ENCODE assay signal across 11 mouse cellular contexts in the genomic region with DNA sequence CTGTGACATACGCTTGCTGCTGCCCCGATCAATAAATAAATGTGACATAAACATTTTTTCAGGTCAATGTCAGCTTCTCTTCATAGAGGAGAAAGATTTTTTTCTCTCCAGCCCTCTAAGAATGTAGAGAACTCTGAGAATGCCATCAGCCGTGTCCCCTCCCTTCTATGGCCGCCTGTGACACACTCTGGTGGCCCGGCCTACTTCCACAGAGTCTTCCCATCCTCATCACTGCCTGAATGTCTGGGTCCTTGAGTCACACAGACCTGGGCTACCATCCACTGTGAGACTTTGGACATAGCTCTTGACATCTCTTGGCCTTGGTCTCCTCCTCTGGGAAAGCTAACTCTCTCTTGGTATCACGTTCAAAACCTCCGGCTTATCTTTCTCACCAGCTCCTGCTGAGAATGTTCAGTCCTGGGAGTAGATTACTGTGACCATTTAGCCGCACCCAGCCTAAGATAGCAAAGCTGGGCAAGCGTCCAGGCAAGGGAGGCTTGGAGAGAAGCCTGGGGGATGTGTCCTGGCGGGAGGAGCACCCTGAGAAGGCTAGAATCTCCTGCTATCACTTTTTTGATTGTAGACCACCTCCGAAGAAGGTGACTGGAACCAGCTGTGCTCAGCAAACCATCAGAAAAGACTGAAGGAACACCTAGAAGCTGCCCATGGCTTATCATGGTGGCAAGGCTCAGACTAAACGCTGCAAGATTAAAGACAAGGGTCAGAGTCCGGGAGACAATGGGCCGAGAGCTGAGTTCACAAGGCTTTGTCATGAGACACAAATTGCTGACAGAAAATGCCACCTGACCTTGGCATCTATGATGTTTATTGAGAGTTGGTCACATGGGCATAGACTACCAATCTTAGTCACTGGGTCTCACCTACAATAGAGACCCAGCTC. TPM values are rescaled to one million over a fixed set of nuclear protein-coding genes. Genes with fewer than 3 reads are reported as not detected.
DNase-seq lines count a peak whose midpoint lies in the region; ATAC-seq and TF ChIP-seq lines count a peak whose summit lies in the region.
"Had no signal": no experiment of that assay in that cellular context is flagged by ENCODE, and none has a peak within 500 bp of the region (broad histone marks: within the 10 kb centered on the region; RNA-seq: fewer than 3 reads in every experiment).

No protein-coding gene starts in this region.

- TF ChIP-seq CTCF in lung, postnatal 0 days (IDR thresholded peaks at IDR 0.05) = no peak

- no peaks in the 10 kb centered on the region for H3K9me3 ChIP-seq in heart, embryonic 16.5 days (replicated peaks; ENCODE audit: control insufficient read depth, low read length)
- H3K9me3 ChIP-seq in lung, postnatal 0 days (ENCODE audit: low read length) = no peaks in the 10 kb centered on the region
- no peaks in the 10 kb centered on the region for H3K9me3 ChIP-seq in limb, embryonic 10.5 days (replicated peaks)
- H3K9me3 ChIP-seq: embryonic facial prominence, embryonic 13.5 days; hindbrain, embryonic 12.5 days had no signal

- peak overlapping the region; percentile 58 for H3K9ac ChIP-seq in heart, embryonic 16.5 days (ENCODE audit: low read length)
- no peak overlapping the region for H3K9ac ChIP-seq in lung, postnatal 0 days (replicated peaks; ENCODE audit: low read depth)
- H3K9ac ChIP-seq: embryonic facial prominence, embryonic 13.5 days; hindbrain, embryonic 12.5 days had no signal

- peak overlapping the region; percentile 23 for H3K4me2 ChIP-seq in heart, embryonic 16.5 days (ENCODE audit: low read depth, low read length)
- no peak overlapping the region for H3K4me2 ChIP-seq in lung, postnatal 0 days (replicated peaks; ENCODE audit: low read depth, low read length)
- H3K4me2 ChIP-seq: embryonic facial prominence, embryonic 13.5 days; hindbrain, embryonic 12.5 days had no signal

- ATAC-seq in heart, embryonic 16.5 days (replicated peaks; ENCODE audit: extremely low read depth, insufficient read depth, low FRiP score) = peak; percentile 81
- ATAC-seq in lung, postnatal 0 days = peak; percentile 56

- peak overlapping the region; percentile 89 for H3K27ac ChIP-seq in heart, embryonic 16.5 days (ENCODE audit: low read length)
- H3K27ac ChIP-seq in lung, postnatal 0 days (ENCODE audit: low read length) = peak overlapping the region; percentile 68; the same call in 1 of the 2 replicates
- H3K27ac ChIP-seq in limb, embryonic 10.5 days = no peak overlapping the region
- H3K27ac ChIP-seq: embryonic facial prominence, embryonic 13.5 days; hindbrain, embryonic 12.5 days had no signal

- H3K4me1 ChIP-seq in heart, embryonic 16.5 days (ENCODE audit: control insufficient read depth, insufficient read depth, low read length) = peaks cover 30% of the 10 kb centered on the region
- H3K4me1 ChIP-seq in lung, postnatal 0 days (ENCODE audit: insufficient read depth, low read depth, low read length) = 0 out of 2 replicates have a peak, but pooled peaks cover 4% of the 10 kb centered on the region
- H3K4me1 ChIP-seq in limb, embryonic 10.5 days = peaks cover 11% of the 10 kb centered on the region

- peak; percentile 61 for DNase-seq in urinary bladder, postnatal 14 days (ENCODE audit: low spot score)
- DNase-seq in urinary bladder, adult 2 months (ENCODE audit: low spot score) = no peak
- peak; percentile 41 for DNase-seq in lung, postnatal 0 days (ENCODE audit: low spot score)
- DNase-seq in urinary bladder, postnatal 36 days (ENCODE audit: low spot score in 2 of 2) = peak; percentile 36 to 55
- no peak for DNase-seq in thymus, postnatal 14 days
- DNase-seq in limb, embryonic 10.5 days (ENCODE audit: low spot score) = no peak
- DNase-seq in right cerebral cortex, postnatal 10 days (ENCODE audit: low spot score in 2 of 2) = no peak
- DNase-seq: left cerebral cortex, postnatal 4 days had no signal

- H3K4me3 ChIP-seq in heart, embryonic 16.5 days (ENCODE audit: low read length) = no peak overlapping the region
- H3K4me3 ChIP-seq in lung, postnatal 0 days (ENCODE audit: low read depth, low read length) = no peak overlapping the region
- no peak overlapping the region for H3K4me3 ChIP-seq in limb, embryonic 10.5 days
- H3K4me3 ChIP-seq: embryonic facial prominence, embryonic 13.5 days; hindbrain, embryonic 12.5 days had no signal

- no peaks in the 10 kb centered on the region for H3K36me3 ChIP-seq in heart, embryonic 16.5 days (ENCODE audit: control insufficient read depth, insufficient read depth)
- no peaks in the 10 kb centered on the region for H3K36me3 ChIP-seq in lung, postnatal 0 days (ENCODE audit: insufficient read depth, low read length)
- no peaks in the 10 kb centered on the region for H3K36me3 ChIP-seq in limb, embryonic 10.5 days
- H3K36me3 ChIP-seq: embryonic facial prominence, embryonic 13.5 days; hindbrain, embryonic 12.5 days had no signal

- 28% methylated on average over 14 of the region's 14 CpGs for WGBS in heart, embryonic 16.5 days
- 43% methylated on average over 14 of the region's 14 CpGs for whole genome bisulfite sequencing in lung, postnatal 0 days
- 87% methylated on average over 14 of the region's 14 CpGs for WGBS in limb, embryonic 10.5 days

- peak; percentile 42; the same call in 1 of the 2 replicates for TF ChIP-seq EP300 in lung, postnatal 0 days (IDR thresholded peaks at IDR 0.05)

- no peaks in the 10 kb centered on the region for H3K27me3 ChIP-seq in heart, embryonic 16.5 days (ENCODE audit: control insufficient read depth, insufficient read depth, low read length)
- H3K27me3 ChIP-seq in lung, postnatal 0 days (replicated peaks; ENCODE audit: insufficient read depth, low read length) = no peaks in the 10 kb centered on the region
- H3K27me3 ChIP-seq in limb, embryonic 10.5 days (ENCODE audit: low read depth, poor library complexity, severe bottlenecking) = peaks cover 6% of the 10 kb centered on the region; the same call in 1 of the 2 replicates
- H3K27me3 ChIP-seq: embryonic facial prominence, embryonic 13.5 days had no signal

RNA-seq across cellular contexts. Expression of a gene that starts 3.9 kb away (rescaled TPM):
- polyA plus RNA-seq in urinary bladder, adult 2 months (2012; rRNA removed) = 0.18 and 0.19 TPM in 2 replicates
- 0.12 and 0.56 TPM in 2 replicates for polyA plus RNA-seq in heart, embryonic 16.5 days (2015; fragmentation: Nextera tagmentation; extraction: Ambion mirVana)
- polyA plus RNA-seq in lung, postnatal 0 days (2015; fragmentation: Nextera tagmentation; extraction: Ambion mirVana) = 0.18 TPM in 1 of 2 replicates, not detected in the other
- polyA plus RNA-seq in limb, embryonic 10.5 days (2016; fragmentation: Nextera tagmentation; extraction: Ambion mirVana) = not detected in 2 replicates
- polyA plus RNA-seq: embryonic facial prominence, embryonic 13.5 days; hindbrain, embryonic 12.5 days had no signal

RNA-seq across cellular contexts. Expression of a gene that starts 21.3 kb away (rescaled TPM):
- 167 and 172 TPM in 2 replicates for polyA plus RNA-seq in urinary bladder, adult 2 months (2012; rRNA removed)
- polyA plus RNA-seq in heart, embryonic 16.5 days (2015; fragmentation: Nextera tagmentation; extraction: Ambion mirVana) = 237 and 248 TPM in 2 replicates
- polyA plus RNA-seq in lung, postnatal 0 days (2015; fragmentation: Nextera tagmentation; extraction: Ambion mirVana) = 137 and 150 TPM in 2 replicates
- polyA plus RNA-seq in limb, embryonic 10.5 days (2016; fragmentation: Nextera tagmentation; extraction: Ambion mirVana) = 373 and 383 TPM in 2 replicates

RNA-seq across cellular contexts. Expression of a gene that starts 36.0 kb away (rescaled TPM):
- not detected in 2 replicates for polyA plus RNA-seq in urinary bladder, adult 2 months (2012; rRNA removed)
- 7,978 and 9,755 TPM in 2 replicates for polyA plus RNA-seq in heart, embryonic 16.5 days (2015; fragmentation: Nextera tagmentation; extraction: Ambion mirVana)
- polyA plus RNA-seq in lung, postnatal 0 days (2015; fragmentation: Nextera tagmentation; extraction: Ambion mirVana) = 2.8 and 3.5 TPM in 2 replicates
- polyA plus RNA-seq in limb, embryonic 10.5 days (2016; fragmentation: Nextera tagmentation; extraction: Ambion mirVana) = 3.1 TPM in 2 replicates
- polyA plus RNA-seq: embryonic facial prominence, embryonic 13.5 days had no signal

Comparison
In these comparisons a context has a peak if more than half of its experiments do, and no peak if none do; other contexts are left out.
1. DNase-seq: peak in urinary bladder, postnatal 14 days (single experiment), lung, postnatal 0 days (single experiment) and urinary bladder, postnatal 36 days (2 of 2); none in urinary bladder, adult 2 months (single experiment), thymus, postnatal 14 days (single experiment), limb, embryonic 10.5 days (single experiment) and right cerebral cortex, postnatal 10 days (0 of 2).
2. RNA of a gene that starts 36.0 kb away (polyA plus RNA-seq): 7,978 to 9,755 TPM in heart, embryonic 16.5 days; 3.1 TPM in limb, embryonic 10.5 days, 2.8 to 3.5 TPM in lung, postnatal 0 days and not detected in urinary bladder, adult 2 months; every median in the first group is over 1,000 times any median in the second.